Mouse (Mus musculus) testis, adult 2 months (tissue): ENCODE measurements around the gene Rflnb.

Source experiments
- CTCF ChIP-seq: fragments of 200-500 bp; IDR thresholded peaks from 2 replicates; pipeline ENCODE4 v1.5.1; 2012; ENCODE audit warnings: low read depth, mild to moderate bottlenecking, inconsistent platforms, low read length, moderate library complexity; ENCODE audit not compliant: control insufficient read depth, insufficient read depth, insufficient replicate concordance
- POLR2A ChIP-seq: fragments of 200-500 bp; IDR thresholded peaks from 2 replicates; pipeline ENCODE4 v1.6.1; 2012; ENCODE audit warnings: low read depth, mild to moderate bottlenecking, inconsistent platforms, low read length, moderate library complexity; ENCODE audit not compliant: control insufficient read depth

DNA sequence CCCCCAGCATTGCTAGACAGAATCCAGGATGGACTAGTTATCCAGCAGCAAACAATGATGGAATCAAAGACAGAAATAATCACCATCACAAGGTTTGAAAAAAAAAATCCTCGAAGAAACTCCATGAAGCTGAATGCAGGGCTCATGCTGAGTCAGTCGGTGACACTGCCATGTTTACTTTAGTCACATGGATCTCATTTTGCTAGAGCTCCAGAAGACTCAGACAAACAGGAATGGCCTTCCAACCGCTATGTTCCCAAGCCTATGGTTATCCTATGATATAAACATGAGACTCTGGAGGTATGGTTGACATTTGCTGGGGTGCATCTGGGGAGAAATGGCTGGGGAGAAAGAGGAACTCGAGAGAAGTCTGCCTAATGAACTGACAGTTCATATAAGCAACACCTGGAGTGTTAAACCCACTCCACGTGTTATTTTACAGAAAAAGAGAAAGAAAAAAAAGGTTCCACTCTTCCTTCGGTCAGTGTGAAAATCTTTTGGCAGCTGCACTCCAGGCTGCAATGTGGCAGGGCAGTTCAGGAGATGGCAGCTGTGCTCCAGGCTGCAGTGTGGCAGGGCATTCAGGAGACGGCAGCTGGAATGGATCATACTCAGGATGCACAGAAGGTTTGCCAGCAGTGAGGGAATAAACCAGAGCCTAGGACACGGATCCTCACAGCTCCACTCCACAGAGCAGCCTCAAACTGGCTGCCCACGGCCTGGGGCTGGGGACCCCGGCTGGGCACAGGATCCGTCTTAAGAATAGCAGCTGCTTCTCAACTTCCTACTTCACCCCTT is 46.9 kb upstream of the Rflnb start:
- TF ChIP-seq CTCF, result no peak
- TF ChIP-seq POLR2A, result no peak
